Mouse (Mus musculus) liver (tissue): Measurements from ENCODE around the gene Olfr1445.

Experiments
- DNase-seq: peaks from one replicate; pipeline ENCODE4 v3.0.0-alpha.2; 2020; ENCODE audit warnings: mixed read lengths

The Olfr1445 gene

DNA sequence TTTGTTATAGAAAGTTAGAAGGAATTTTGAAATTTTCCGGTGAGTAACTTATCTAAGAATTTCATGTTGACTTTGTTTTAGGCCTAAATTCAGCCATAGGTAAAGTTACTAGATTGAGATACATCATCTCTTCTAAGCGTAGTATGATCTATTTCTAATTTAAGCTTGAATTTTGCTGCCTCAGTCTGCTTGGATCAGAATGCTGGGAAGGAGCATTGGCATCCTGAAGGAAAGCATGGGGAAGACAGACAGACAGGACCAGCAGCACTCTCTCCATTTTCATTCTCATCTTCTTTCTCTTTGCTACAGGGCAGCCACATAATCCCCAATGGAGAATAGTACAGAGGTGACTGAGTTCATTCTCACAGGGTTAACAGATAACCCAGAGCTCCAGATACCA lies at the start of gene Olfr1445:
TSS of gene Olfr1445 (plus strand) at position 301 of the 400 bp plus-strand sequence.
- no peak for DNase-seq

- no peak for DNase-seq
Measured at GRCm38 (mm10) chr19:12838507-12838906, 45.1 kb upstream of the Olfr1445 start.

DNA sequence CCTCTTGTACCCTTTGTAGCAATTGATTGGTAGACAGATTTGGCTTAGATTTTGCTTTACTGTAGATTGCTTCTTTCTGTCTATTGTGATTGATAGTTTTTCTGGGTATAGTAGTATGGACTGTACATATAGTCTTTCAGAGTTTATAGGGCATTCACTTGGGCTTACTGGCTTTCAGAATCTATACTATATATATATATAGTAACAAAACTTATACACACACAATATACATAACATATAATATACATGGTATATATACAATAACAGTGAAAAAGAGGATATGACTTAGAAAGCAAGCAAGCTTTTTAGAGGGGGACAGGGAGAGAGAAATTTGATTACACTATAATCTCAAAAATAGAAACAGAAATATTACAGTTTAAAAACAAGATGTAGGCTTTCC lies 37.3 kb upstream of the Olfr1445 start, which contains the start of gene Gm5244:
TSS of gene Gm5244 (plus strand) at position 301 of the 400 bp plus-strand sequence.
- no peak for DNase-seq

GRCm38 (mm10) chr19:12856983-12857382 lies 26.7 kb upstream of the Olfr1445 start, which contains the start of gene Olfr1444:
Gene Olfr1444, plus strand, starts transcription at chr19:12857283.
- no peak for DNase-seq

- DNase-seq = no peak
Measured at GRCm38 (mm10) chr19:12893424-12893823, 9.8 kb downstream of the Olfr1445 start, which contains the start of gene Olfr1446. Gene Olfr1446, minus strand, starts transcription at chr19:12893524.

GRCm38 (mm10) chr19:12903643-12904042 lies 20.0 kb downstream of the Olfr1445 start, which contains the start of gene Olfr1447:
Gene Olfr1447, minus strand, starts transcription at chr19:12903743.
- no peak for DNase-seq

GRCm38 (mm10) chr19:12924319-12924718 lies 40.7 kb downstream of the Olfr1445 start, which contains the start of gene Olfr1448:
Gene Olfr1448, minus strand, starts transcription at chr19:12924419.
- DNase-seq = no peak

- DNase-seq = no peak
Measured at GRCm38 (mm10) chr19:12930540-12930939, 46.9 kb downstream of the Olfr1445 start, which contains the start of gene Olfr1449. Gene Olfr1449, plus strand, starts transcription at chr19:12930840.
